Mouse (Mus musculus) cerebellum, adult 2 months (tissue): ENCODE data around the gene Kcnf1.

Source experiments
- CTCF ChIP-seq: fragments of 200-500 bp; IDR thresholded peaks from 2 replicates; pipeline ENCODE4 v1.5.1; 2011; ENCODE audit warnings: low read depth, mild to moderate bottlenecking, control low read depth, low read length, moderate library complexity, borderline replicate concordance; ENCODE audit not compliant: insufficient read depth
- POLR2A ChIP-seq: fragments of 200-500 bp; IDR thresholded peaks from 2 replicates; pipeline ENCODE4 v1.6.1; 2011; ENCODE audit warnings: low read length, control low read depth, borderline replicate concordance; ENCODE audit not compliant: insufficient read depth

GRCm38 (mm10) chr12:17134546-17135096 lies 42.1 kb downstream of the Kcnf1 start:
- no peak for TF ChIP-seq POLR2A
- no peak for TF ChIP-seq CTCF
